Mouse (Mus musculus) hindbrain, embryonic 11.5 days (tissue): ENCODE data around the gene Myl7. TPM values are rescaled to one million over a fixed set of nuclear protein-coding genes. Genes with fewer than 3 reads are reported as not detected.

Experiments
- ATAC-seq: fragments of 200-750 bp; cut with Nextera tagmentation; 2 replicates; pipeline ENCODE4 v1.8.0; 2017; ENCODE audit warnings: mild to moderate bottlenecking, moderate TSS enrichment, moderate library complexity; ENCODE audit not compliant: low FRiP score
- DNase-seq: peaks from one replicate; pipeline ENCODE4 v3.0.0-alpha.2; 2015; ENCODE audit warnings: low spot score
- H3K27ac ChIP-seq: fragments of 300-500 bp; sonication (generic); 2 replicates; pipeline ENCODE4 v1.5.1; 2014; ENCODE audit warnings: mild to moderate bottlenecking, low read depth, low read length
- H3K27me3 ChIP-seq: fragments of 300-500 bp; sonication (generic); 2 replicates; pipeline ENCODE4 v1.6.1; 2014; ENCODE audit warnings: mild to moderate bottlenecking, low read length, moderate library complexity, mixed read lengths; ENCODE audit not compliant: control insufficient read depth, insufficient read depth
- H3K36me3 ChIP-seq: fragments of 300-500 bp; sonication (generic); 2 replicates; pipeline ENCODE4 v1.6.1; 2014; ENCODE audit warnings: mild to moderate bottlenecking, low read length, moderate library complexity, mixed read lengths; ENCODE audit not compliant: control insufficient read depth, insufficient read depth
- H3K4me1 ChIP-seq: fragments of 300-500 bp; sonication (generic); replicated peaks from 2 replicates; pipeline ENCODE4 v1.6.1; 2014; ENCODE audit warnings: low read length, mixed read lengths; ENCODE audit not compliant: control insufficient read depth, insufficient read depth
- H3K4me2 ChIP-seq: fragments of 300-500 bp; sonication (generic); replicated peaks from 2 replicates; pipeline ENCODE4 v1.6.1; 2014; ENCODE audit warnings: mild to moderate bottlenecking, low read depth, low read length
- H3K4me3 ChIP-seq: fragments of 300-500 bp; sonication (generic); 2 replicates; pipeline ENCODE4 v1.5.1; 2014; ENCODE audit warnings: low read depth, low read length
- H3K9ac ChIP-seq: fragments of 300-500 bp; sonication (generic); 2 replicates; pipeline ENCODE4 v1.6.1; 2014; ENCODE audit warnings: low read depth, low read length
- H3K9me3 ChIP-seq: fragments of 300-500 bp; sonication (generic); 2 replicates; pipeline ENCODE4 v1.6.1; 2016; ENCODE audit warnings: low read length; ENCODE audit not compliant: control insufficient read depth
- WGBS: fragments of 180-500 bp; shearing (Covaris S2); extraction: QIAGEN DNeasy Blood & Tissue Kit; methylation state at CpG from one replicate; pipeline ENCODE4 v1.1.7; 2014; 5-methylcytosine and 5-hydroxymethylcytosine counted together
- polyA plus RNA-seq: library from polyadenylated mRNA; unstranded; fragments of >200 nt; fragmentation: Nextera tagmentation; extraction: Ambion mirVana; gene quantifications from 2 replicates; pipeline ENCODE4 v1.2.1, GENCODE M21; 2014

The Myl7 gene
- polyA plus RNA-seq, 1 experiment from 2014 or later, result 0.31 TPM

DNA sequence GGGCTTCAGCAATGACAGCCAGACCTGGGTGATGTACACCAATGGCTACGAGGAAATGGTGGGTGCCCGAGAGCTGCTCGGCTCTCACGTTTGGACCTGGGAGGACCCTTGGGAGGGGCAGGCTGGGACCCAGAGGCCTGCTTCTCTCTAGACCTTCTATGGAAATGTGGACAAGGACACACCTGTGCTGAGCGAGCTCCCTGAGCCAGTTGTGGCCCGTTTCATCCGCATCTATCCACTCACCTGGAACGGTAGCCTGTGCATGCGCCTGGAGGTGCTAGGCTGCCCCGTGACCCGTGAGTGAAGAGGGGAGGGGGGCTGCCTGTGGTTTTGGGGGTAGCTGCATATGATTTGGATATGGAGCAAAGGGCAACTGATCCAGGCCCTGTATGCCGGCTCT is 30.3 kb downstream of the Myl7 start:
- no peaks in the 10 kb centered on the region for H3K9me3 ChIP-seq
- 95% methylated on average over 12 of the region's 12 CpGs for WGBS
- ATAC-seq (no peak), DNase-seq (no peak)
- H3K9ac ChIP-seq, result no peak overlapping the region
- H3K4me2 ChIP-seq, result no peak overlapping the region
- H3K4me3 ChIP-seq, result no peak overlapping the region
- no peak overlapping the region for H3K27ac ChIP-seq
- H3K4me1 ChIP-seq, result no peaks in the 10 kb centered on the region
- H3K36me3 ChIP-seq, result no peaks in the 10 kb centered on the region; the same call in 1 of the 2 replicates
- 0 out of 2 replicates have a peak, but pooled peaks cover 2% of the 10 kb centered on the region for H3K27me3 ChIP-seq

DNA sequence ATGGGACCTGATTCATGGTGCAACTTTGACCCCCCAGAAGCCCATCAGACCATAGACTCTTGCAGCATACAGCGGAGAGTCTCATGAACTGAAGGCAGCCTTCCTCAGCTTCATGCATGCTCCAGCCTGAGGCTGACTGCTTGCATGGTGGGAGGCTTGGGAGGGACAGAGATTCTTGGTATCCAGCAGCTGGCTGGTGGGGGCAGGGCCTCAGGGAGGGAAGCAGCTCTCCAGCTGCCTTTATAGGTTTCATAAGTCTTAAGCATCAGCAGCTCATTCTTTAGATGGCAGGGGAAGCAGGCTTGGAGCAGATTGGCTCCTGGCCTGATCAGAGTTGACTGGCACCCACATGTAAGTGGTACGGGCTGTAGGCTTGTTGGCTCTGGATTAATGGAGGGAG is 31.4 kb downstream of the Myl7 start:
- Histone ChIP-seq H3K4me2 (no peak overlapping the region), H3K9me3 (no peaks in the 10 kb centered on the region), H3K27me3 (peaks cover 9% of the 10 kb centered on the region), H3K4me1 (peaks cover 4% of the 10 kb centered on the region; the same call in 1 of the 2 replicates), H3K9ac (no peak overlapping the region), H3K36me3 (no peaks in the 10 kb centered on the region), H3K27ac (no peak overlapping the region), H3K4me3 (no peak overlapping the region)
- ATAC-seq (no peak), DNase-seq (no peak)
- WGBS, result 91% methylated on average over 2 of the region's 2 CpGs

DNA sequence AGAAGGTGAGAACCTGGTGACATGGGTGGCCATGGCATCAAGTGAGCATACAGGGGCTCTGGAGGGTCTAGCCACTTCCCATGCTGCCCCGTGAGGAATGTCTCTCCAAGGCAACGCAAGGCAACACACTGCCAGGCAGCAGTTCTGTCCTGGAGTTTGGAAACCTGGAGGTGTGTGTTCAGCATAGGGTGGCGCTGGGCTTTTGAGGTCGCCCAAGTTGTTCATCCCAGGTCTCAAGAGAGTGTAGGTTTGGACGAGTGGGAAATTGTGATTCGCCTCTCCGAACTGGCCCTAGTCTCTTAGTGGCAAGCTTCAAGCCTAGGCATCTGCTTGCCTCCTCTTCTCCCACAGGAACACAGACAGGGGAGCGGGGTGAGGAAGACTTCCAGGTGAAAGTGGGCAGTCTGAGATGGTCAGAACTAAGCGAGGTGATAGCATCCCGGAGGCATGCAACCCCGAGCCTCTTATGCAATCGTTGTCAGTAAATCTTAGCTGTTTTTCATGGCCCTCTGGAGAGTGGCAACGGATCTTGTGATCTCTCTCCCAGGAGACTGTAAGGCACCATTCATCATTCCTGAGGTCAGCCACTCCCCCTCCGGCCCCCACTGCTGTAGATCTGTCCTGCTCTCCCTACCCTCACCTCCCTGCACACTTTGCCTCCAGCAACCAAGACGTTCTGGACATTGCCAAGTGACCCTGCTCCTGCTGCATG is 36.0 kb downstream of the Myl7 start:
- ATAC-seq (no peak), DNase-seq (peak; percentile 20)
- H3K4me3 ChIP-seq, result peak overlapping the region; percentile 32
- 22% methylated on average over 15 of the region's 15 CpGs for WGBS
- no peak overlapping the region for H3K27ac ChIP-seq
- H3K4me2 ChIP-seq, result peak overlapping the region; percentile 39
- H3K27me3 ChIP-seq, result peaks cover 23% of the 10 kb centered on the region
- H3K4me1 ChIP-seq, result peaks cover 7% of the 10 kb centered on the region
- H3K9me3 ChIP-seq, result no peaks in the 10 kb centered on the region
- H3K36me3 ChIP-seq, result no peaks in the 10 kb centered on the region
- no peak overlapping the region for H3K9ac ChIP-seq

DNA sequence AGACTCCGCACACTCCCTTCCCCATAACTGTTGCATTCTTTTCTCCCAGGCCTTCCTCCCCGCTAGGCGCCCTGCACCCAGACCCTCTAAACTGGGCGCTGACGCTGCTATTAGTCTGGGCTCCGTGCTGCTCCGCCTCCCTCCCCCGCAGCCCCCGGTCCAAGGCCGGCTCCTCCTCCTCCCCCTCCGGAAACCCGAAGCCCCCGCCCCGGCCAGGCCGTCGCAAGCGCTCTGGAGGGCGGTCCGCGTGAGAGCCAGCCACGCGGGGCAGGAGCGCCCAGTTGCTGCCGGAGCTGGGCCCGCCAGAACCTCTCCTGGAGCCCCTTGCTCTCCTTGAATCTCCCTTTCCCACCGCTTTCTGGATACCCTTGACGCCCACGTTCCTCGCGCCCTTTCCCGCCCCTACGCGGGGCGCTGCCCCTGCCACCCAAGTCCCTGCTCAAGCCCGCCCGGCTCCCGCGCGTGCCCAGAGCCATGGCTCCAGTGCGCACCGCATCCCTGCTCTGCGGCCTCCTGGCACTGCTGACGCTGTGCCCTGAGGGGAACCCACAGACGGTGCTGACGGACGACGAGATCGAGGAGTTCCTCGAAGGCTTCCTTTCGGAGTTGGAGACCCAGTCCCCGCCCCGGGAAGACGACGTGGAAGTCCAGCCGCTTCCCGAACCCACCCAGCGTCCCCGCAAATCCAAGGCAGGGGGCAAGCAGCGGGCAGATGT is 36.7 kb downstream of the Myl7 start, which contains the start of gene Aebp1:
Gene Aebp1, plus strand, starts transcription at position 270 of the 716 bp plus-strand sequence.
- peak within 1 kb of the TSS; percentile 39 for H3K4me2 ChIP-seq
- H3K4me1 ChIP-seq, result peaks cover 7% of the 10 kb centered on the region
- H3K4me3 ChIP-seq, result peak within 1 kb of the TSS; percentile 32
- peaks cover 23% of the 10 kb centered on the region for H3K27me3 ChIP-seq
- H3K27ac ChIP-seq, result no peak within 1 kb of the TSS
- no peaks in the 10 kb centered on the region for H3K36me3 ChIP-seq
- no peaks in the 10 kb centered on the region for H3K9me3 ChIP-seq
- DNase-seq (peak; percentile 44), ATAC-seq (peak; percentile 38; the same call in 1 of the 2 replicates)
- WGBS, result 3% methylated on average over 59 of the region's 59 CpGs
- H3K9ac ChIP-seq, result peak within 1 kb of the TSS; percentile 47; the same call in 1 of the 2 replicates

DNA sequence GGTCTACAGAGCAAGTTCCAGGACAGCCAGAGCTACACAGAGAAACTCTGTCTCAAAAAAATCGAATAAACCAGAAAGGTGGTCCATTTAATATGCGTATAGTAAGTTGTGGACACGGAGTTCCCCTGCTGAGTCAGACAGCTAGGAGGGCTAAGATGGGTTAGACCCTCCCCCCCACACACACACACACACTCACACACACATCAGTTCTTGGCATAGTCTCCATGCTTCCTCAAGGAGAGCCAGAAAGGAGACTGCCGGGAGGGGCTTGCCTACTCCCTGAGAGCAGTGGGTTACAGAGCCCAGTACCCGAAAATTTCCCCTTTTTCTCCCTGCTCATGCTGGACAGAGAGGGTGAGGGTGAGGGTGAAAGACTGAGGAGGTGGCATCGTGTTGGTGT is 37.9 kb downstream of the Myl7 start:
- no peaks in the 10 kb centered on the region for H3K9me3 ChIP-seq
- no peaks in the 10 kb centered on the region for H3K36me3 ChIP-seq
- DNase-seq (no peak), ATAC-seq (no peak)
- no peak overlapping the region for H3K4me2 ChIP-seq
- 63% methylated on average over 6 of the region's 6 CpGs for WGBS
- peaks cover 7% of the 10 kb centered on the region for H3K4me1 ChIP-seq
- no peak overlapping the region for H3K4me3 ChIP-seq
- no peak overlapping the region for H3K9ac ChIP-seq
- no peak overlapping the region for H3K27ac ChIP-seq
- H3K27me3 ChIP-seq, result peaks cover 23% of the 10 kb centered on the region

DNA sequence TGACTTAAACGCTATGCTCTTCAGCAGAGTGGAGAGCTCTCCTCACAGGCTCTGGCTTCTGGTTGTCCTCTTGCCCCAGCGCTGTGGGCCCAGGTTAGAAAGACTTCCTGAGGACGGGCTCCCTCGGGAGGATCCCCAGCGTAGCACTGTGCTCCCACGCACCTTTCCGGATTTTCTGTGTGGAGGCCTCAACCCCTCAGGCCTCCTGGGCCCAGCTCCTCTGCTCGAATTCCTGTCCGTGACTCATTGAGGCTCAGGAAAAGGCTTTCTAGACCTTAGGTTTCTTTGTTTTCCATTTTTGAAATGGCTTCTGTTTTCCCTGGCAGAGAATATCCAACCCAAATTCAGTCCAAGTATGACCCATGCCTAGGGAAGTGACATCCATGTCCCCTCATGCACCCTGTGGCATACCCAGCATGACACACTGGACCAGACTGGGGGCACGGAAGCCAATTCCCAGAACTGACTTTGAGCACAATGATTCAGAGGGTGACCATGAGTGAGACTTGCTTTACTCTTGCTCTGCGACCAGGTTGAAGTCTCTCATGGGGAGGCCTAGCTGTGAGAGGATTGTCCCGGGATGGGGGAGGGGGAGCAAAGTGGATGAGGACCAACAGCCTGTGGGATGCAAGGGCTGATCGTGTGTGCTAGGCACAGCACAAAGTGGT is 38.6 kb downstream of the Myl7 start:
- H3K4me2 ChIP-seq, result no peak overlapping the region
- H3K4me3 ChIP-seq, result no peak overlapping the region
- H3K27me3 ChIP-seq, result peaks cover 23% of the 10 kb centered on the region
- H3K4me1 ChIP-seq, result peaks cover 7% of the 10 kb centered on the region
- no peaks in the 10 kb centered on the region for H3K9me3 ChIP-seq
- no peak for ATAC-seq
- H3K9ac ChIP-seq, result no peak overlapping the region
- no peaks in the 10 kb centered on the region for H3K36me3 ChIP-seq
- no peak for DNase-seq
- WGBS, result 83% methylated on average over 13 of the region's 13 CpGs
- no peak overlapping the region for H3K27ac ChIP-seq

DNA sequence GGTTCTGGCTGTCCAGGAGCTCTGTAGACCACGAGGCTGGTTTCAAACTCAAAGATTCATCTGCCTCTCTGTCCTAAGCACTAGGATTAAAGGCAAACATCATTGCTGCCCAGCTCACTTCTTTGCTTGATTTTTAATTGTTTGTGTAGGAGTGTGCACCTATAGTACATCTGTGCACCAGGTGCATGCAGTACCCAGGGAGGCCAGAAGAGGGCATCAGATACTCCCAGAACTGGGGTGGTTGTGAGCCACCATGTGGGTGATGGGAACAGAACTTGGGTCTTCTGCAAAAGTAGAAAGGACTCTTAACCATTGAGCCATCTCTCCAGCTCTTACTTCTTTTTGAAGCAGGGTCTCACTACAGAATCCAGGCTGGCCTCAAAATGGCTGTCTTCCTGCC is 39.9 kb downstream of the Myl7 start:
- DNase-seq, result no peak
- Histone ChIP-seq H3K36me3 (no peaks in the 10 kb centered on the region), H3K27ac (no peak overlapping the region), H3K9ac (no peak overlapping the region), H3K9me3 (no peaks in the 10 kb centered on the region), H3K4me3 (no peak overlapping the region), H3K4me2 (no peak overlapping the region), H3K27me3 (peaks cover 23% of the 10 kb centered on the region), H3K4me1 (peaks cover 7% of the 10 kb centered on the region)
- no peak for ATAC-seq
- 73% methylated on average over 1 of the region's 1 CpGs for WGBS

DNA sequence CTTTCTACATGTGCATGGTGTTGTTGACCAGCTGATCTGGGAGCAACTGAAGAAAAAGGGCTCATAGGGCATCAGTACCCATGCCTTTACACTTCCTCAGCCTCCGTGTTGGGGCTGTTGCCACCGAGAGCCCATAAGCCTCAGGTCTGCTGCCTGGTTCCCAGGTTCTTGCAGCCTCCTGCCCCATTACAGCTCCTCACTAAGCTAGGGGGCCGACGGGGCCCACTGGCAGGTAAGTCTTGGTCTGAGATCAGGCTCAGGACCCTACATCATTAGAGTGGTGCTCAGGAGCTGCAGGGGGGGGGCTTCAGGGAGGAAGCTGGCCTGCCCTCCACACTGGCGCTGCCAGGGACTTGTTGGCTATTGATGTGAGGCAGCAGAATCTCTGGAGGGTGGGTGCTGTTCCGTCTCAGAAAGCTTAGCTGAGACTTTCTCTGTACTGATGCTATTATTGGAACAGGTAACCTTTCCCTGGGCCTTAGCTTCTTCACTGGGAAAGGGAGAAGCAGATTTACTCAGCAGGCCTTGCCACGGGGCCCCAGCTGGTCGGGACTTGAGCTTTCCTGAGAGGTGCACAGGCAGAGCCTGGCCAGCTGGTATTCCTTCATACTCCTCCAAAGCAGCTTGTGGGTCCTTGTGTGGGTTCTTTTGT is 42.0 kb downstream of the Myl7 start:
- Histone ChIP-seq H3K9ac (no peak overlapping the region), H3K4me3 (no peak overlapping the region), H3K27ac (no peak overlapping the region), H3K36me3 (no peaks in the 10 kb centered on the region), H3K27me3 (peaks cover 8% of the 10 kb centered on the region), H3K9me3 (no peaks in the 10 kb centered on the region), H3K4me2 (no peak overlapping the region), H3K4me1 (no peaks in the 10 kb centered on the region; the same call in 1 of the 2 replicates)
- no peak for ATAC-seq
- no peak for DNase-seq
- WGBS, result 74% methylated on average over 8 of the region's 8 CpGs
